Mouse (Mus musculus) spleen, adult 10 weeks (tissue): Measurements from ENCODE around the gene Apbb1. TPM values are rescaled to one million over a fixed set of nuclear protein-coding genes. Genes with fewer than 3 reads are reported as not detected.

ENCODE experiments used
- polyA plus RNA-seq: library from polyadenylated mRNA; stranded (reverse); fragments of 350-450 nt; fragmentation: Illumina TruSeq; extraction: RNeasy Lipid Tissue Mini Kit (QIAGEN cat#74804); gene quantifications from one replicate; pipeline ENCODE4 v1.2.3, GENCODE M21; 2015; ENCODE audit warnings: low replicate concordance; ENCODE audit not compliant: insufficient read depth

The Apbb1 gene
- polyA plus RNA-seq: 1.8 TPM

GRCm38 (mm10) chr7:105581094-105581703 is at the start of gene Apbb1:
Apbb1 (minus strand) TSS chr7:105581653.

GRCm38 (mm10) chr7:105554212-105554942 is 27.1 kb downstream of the Apbb1 start, which contains the start of gene Smpd1:
Smpd1 (plus strand) TSS chr7:105554360.

Other genes with a start within 250 kb of the Apbb1 start
- gene Olfr690, start 247.5 kb downstream of the Apbb1 start, polyA plus RNA-seq: not detected
- gene Olfr691, start 239.4 kb downstream of the Apbb1 start, polyA plus RNA-seq: not detected
- not detected for gene Olfr692, start 213.4 kb downstream of the Apbb1 start, polyA plus RNA-seq
- not detected for gene Gm5901, start 206.6 kb downstream of the Apbb1 start, polyA plus RNA-seq
- gene Fam160a2, start 181.6 kb downstream of the Apbb1 start, polyA plus RNA-seq: 19.9 TPM
- gene Cnga4, start 177.1 kb downstream of the Apbb1 start, polyA plus RNA-seq: not detected
- gene Cckbr, start 155.9 kb downstream of the Apbb1 start, polyA plus RNA-seq: not detected
- gene Cavin3, start 99.4 kb downstream of the Apbb1 start, polyA plus RNA-seq: 12.3 TPM
- 12.2 TPM for gene Smpd1, start 27.3 kb downstream of the Apbb1 start, polyA plus RNA-seq
- gene Hpx, start 18.5 kb upstream of the Apbb1 start, polyA plus RNA-seq: 0.26 TPM
- 38.1 TPM for gene Trim3, start 51.9 kb upstream of the Apbb1 start, polyA plus RNA-seq
- 33.4 TPM for gene Timm10b, start 58.4 kb upstream of the Apbb1 start, polyA plus RNA-seq
- gene Arfip2, start 58.8 kb upstream of the Apbb1 start, polyA plus RNA-seq: 23.6 TPM
- 6.7 TPM for gene Gm45799, start 58.9 kb upstream of the Apbb1 start, polyA plus RNA-seq
- 7.2 TPM for gene Dnhd1, start 69.2 kb upstream of the Apbb1 start, polyA plus RNA-seq
- gene Ilk, start 154.9 kb upstream of the Apbb1 start, polyA plus RNA-seq: 159 TPM
- 51.1 TPM for gene Rrp8, start 155.7 kb upstream of the Apbb1 start, polyA plus RNA-seq
- gene Taf10, start 162.7 kb upstream of the Apbb1 start, polyA plus RNA-seq: 127 TPM
- 96.7 TPM for gene Tpp1, start 170.6 kb upstream of the Apbb1 start, polyA plus RNA-seq
- 2.1 TPM for gene Dchs1, start 206.0 kb upstream of the Apbb1 start, polyA plus RNA-seq
- 71.3 TPM for gene Mrpl17, start 229.4 kb upstream of the Apbb1 start, polyA plus RNA-seq